Mouse (Mus musculus) right cerebral cortex, postnatal 4 days (tissue): ENCODE measurements around the gene Pafah2.
"Not testable (repeated sequence)": the region's sequence is repeated elsewhere in the genome, so short reads cannot be mapped to it uniquely, and the experiment has no call there.

Experiments used
- DNase-seq: peaks from one replicate; pipeline ENCODE4 v3.0.0-alpha.2; 2022

Pafah2 gene

GRCm38 (mm10) chr4:134374306-134374705, 21.8 kb upstream of the Pafah2 start:
- no peak for DNase-seq

DNA sequence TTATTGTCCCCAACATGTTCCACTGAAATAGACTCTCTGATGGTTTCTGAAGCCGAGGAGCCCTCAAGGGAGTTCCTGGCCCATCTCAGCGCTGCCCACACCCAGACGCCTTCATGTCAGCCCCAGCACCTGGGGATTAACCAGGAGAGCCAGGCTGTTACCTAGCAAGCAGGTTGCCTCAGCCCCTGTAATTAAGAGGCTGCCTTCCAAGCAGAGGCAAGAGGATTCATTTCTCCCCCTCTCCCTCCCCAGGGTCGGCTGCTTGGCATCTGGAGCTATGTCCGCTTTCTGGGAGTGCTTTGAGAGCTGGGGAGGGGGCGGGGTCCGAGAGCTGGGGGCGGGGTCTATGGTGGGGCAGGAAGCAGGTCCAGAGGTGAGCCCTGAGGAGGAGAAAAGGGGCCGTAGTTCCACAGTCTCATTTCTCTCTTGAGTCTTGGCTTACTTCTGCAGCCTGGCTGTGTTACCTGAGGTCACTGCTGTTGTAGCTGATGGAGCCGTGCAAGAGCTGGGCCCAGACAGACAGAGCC, 18.0 kb upstream of the Pafah2 start:
- DNase-seq = no peak

DNA sequence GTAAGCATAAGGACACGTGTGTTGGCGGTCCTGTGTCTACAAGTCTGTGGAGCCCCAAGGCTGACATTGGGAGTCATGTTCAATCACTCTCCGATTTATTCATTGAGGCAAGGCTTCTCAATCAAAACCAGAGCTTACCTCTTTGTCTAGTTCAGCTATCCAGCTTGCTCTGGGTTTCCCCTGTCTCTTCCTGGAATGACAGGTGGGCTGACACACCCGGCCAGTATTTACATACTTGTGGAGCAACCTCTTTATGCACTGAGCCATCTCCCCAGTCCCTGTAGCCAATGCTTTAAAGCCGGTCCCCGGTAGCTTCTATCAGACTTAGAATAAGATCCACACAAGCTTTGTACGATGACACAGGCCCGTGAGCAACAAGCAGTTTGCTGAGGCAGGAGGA, 16.6 kb upstream of the Pafah2 start:
- DNase-seq = no peak

DNA sequence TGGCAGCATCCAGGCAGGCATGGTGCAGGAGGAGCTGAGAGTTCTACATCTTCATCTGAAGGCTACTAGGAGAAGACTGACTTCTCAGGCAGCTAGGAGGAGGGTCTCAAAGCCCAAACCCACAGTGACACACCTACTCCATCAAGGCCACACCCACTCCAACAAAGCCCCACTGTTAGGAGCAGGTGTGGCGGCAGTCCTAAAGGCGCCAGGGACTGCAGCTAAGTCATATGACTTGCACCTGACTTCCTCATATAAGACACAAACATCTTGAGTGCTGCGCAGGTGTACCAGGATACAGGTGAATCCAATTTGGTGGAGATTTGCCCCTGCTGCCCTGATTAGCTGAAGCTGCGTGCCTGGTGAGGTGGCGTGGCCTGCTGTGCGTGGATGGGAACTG, 12.4 kb upstream of the Pafah2 start, which contains the start of gene Extl1:
TSS of gene Extl1 (minus strand) at position 101 of the 400 bp plus-strand sequence.
- DNase-seq = not testable (repeated sequence)

DNA sequence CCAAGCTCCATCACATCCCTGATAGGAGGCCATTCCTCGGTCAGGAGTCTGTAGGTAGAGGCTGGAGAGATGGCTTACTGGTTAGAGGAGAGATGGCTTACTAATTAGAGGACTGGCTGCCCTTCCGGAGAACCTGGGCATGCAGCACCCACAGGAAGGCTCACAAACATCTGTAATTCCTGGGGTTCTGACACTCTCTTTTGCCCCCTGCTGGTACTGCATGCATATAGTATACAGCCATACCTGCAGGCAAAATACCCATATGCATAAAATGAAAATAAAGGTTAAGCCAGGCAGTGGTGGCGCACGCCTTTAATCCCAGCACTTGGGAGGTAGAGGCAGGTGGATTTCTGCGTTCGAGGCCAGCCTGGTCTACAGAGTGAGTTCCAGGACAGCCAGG, 8.9 kb upstream of the Pafah2 start:
- DNase-seq = no peak

DNA sequence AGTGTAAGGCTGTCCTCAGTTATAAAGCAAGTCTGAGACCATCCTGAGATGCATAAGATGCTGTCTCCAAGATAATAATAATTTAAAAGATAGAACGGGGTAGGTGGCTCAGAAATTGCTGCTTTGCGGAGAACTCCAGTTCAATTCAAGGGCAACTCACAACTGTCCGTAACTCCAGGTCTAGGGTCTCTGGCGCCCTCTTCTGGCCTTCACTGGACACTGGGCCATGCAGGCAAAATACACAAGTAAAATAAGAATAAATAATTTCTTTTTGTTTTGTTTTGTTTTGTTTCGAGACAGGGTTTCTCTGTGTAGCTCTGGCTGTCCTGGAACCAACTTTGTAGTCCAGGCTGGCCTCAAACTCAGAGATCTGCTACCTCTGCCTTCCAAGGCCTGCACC, 7.7 kb upstream of the Pafah2 start:
- DNase-seq = peak; percentile 72

DNA sequence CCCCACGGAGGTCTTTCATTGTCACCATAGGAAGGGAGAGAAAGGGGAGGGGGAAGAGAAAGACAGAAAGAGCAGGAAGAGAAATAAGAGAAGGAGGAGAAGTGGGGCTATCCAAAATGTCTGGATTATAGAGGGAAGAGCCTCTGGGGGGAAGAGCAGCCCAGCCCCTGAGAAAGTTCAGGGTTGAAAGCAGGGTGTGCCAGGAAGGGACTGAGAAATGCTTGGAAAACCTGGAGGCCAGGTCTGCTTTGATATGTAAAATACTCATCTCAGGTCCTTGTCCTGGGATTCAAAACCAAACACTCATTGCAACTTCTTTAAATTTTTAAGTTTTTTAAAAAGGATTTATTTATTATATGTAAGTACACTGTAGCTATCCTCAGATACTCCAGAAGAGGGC, 4.5 kb upstream of the Pafah2 start:
- DNase-seq = no peak

- DNase-seq = no peak
Observed at GRCm38 (mm10) chr4:134392595-134392994, 3.5 kb upstream of the Pafah2 start.

- no peak for DNase-seq
Observed at GRCm38 (mm10) chr4:134393026-134393425, 3.1 kb upstream of the Pafah2 start.

DNA sequence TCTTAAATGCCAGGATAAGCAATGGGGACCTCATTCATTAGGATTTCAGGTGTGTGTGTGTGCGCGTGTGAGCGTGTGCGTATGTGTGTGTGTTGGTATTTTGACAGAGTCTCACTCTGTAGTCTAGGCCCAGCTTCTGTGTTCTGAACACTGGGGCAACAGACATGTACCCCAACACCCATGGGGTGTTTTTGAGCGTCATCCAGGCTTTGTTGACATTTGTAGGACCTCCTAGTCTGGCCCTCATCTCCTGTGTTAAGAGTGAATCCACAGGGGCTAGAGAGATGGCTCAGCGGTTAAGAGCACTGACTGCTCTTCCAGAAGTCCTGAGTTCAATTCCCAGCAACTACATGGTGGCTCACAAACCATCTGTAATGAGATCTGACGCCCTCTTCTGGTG, 978 bp upstream of the Pafah2 start:
- no peak for DNase-seq

DNA sequence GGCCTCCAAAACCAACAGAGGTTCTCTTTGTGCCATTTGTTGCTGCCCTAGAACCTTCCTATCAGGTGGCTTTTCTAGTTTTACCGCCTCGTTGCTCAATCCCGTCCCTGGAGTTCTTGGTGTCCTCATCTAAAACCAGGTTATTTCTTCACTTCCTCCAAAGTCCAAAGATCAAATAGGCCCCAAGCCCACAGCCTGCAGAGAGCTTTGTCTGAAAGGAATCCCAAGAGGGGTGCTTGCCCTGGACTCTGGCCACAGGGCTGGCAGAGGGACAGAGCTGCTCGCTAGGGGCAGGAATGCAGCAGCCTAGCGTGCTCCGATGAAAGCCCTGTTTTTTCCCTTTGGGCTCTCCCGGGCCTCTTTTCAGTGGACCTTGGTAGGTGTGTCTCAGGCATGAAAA, 1.0 kb downstream of the Pafah2 start:
- peak; percentile 63 for DNase-seq

GRCm38 (mm10) chr4:134397732-134398131, 1.6 kb downstream of the Pafah2 start:
- no peak for DNase-seq

DNA sequence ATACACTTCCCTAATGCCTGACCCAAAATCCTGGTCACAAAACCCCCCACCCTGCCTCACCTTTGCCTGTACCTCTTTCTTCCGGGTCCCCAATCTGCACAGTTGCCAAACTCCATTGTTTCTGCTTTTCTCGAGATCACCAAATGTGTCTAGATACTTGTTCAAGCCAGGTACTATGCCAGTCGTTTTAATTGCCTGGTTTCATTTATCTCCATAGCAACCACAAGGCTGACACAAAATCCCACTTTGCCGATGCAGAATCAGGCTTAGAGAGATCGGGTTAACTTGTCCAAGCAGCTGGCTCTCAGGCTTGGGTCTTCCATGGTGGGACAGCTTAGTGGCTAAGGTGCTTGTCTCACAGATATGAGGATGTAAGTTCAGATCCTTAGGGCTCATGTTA, 4.1 kb downstream of the Pafah2 start:
- DNase-seq = no peak

DNA sequence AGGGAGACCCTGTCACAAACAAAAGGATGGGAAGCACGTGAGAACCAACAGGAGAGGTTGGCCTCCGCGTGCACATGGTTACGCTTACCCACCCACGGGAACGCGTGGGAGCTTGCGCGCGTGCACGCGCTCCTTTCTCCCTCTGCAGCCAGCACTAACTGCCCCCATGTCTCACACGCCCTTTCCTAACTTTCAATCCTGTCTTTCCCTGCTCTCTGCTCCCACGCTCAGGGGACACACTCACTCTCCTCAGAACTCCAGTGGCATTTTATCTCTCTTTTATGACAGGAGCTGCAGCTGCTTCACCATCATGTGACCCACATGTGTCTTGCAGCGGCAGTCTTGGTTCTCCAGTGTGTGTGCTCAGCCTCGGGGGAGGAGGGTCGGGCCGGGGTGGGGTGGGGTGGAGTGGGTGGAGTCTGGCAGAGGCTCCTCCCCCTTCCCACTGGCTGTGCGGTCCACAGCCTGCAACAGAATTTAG, 5.1 kb downstream of the Pafah2 start:
- DNase-seq = peak; percentile 65

- DNase-seq = no peak
Observed at GRCm38 (mm10) chr4:134401856-134402570, 5.9 kb downstream of the Pafah2 start.

DNA sequence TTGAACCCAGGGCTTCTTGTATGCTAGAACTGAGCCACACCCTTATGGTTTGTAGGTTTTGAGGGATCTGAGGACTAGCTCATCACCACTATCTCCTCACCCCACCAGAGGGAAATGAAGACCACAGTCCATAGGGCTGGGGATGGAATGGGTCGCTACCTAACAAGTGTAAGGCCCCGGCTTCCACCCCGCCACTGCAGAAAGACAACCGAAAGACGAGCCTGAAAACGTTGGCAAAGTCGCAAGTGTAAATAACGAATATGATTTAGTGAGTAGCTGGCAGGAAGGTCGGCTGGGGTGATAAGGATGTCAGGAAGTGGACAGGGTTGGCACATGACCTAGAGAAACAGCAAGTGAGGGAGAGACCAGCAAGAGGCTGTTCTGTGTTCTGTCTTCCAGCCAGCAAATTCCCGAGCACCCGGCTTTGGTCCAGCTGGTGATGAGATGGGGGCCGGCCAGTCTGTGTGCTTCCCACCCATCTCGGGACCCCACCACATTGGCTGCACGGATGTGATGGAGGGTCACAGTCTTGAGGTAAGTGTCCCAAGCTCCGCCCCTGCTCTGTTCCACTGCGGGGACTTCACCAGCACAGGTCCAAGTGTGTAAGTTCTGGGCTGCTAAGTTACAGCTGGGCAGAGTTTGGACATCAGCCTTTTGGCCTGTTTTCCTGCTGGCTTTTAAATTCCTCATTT, 6.6 kb downstream of the Pafah2 start:
- no peak for DNase-seq

DNA sequence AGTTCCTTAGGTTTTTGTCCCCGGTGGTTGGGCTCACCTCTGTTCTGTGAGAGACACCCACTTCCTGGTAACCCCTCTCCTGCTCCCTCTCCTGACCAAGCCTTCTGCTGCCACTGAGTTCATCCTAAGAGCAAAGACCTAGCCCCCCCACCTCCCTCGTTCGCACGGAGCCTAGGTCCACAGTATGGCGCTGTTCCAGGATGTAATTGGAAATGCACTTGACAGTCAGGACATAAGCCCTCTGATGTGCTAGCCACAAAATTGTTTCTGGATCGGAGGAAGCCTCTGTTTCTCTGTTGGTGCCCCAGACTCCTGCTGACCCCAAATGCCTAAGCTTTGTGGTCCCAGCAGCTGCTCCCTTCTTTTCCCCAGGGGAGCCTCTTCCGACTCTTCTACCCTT, 7.6 kb downstream of the Pafah2 start:
- DNase-seq = no peak

DNA sequence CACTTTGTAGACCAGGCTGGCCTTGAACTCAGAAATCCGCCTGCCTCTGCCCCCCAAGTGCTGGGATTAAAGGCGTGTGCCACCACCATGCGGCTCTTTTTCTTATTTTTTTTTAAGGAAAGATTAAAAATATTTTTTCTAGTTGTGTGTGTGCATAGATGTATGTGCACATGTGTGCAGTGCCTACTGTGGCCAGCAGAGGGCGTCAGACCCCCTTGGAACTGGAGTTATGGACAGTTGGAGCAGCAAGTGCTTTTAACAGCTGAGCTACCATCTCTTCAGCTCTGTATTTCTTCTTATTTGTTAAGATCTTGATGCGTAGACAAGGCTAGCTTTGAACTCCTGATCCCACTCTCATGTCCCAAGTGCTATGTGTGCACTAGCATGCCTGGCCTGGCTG, 13.2 kb downstream of the Pafah2 start:
- peak; percentile 63 for DNase-seq

DNA sequence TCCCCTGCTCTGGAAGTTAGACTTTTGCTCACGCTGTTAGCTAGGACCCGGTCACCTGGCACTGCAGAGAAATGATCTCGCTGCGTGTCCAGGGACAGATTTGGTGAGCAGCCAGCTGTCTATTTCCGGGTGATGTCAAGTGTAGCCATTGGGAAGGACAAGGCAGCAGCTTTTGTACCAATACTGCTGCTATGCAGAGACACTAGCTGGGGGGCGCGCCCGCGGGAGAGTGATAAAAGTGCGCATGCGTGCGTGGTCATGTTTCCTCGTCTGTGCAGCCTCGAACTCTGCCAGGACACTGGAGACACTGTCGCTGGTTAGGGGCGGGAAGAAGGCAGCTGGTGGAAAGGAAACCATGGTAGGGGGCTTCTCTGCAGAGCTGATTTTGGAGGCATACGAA, 20.1 kb downstream of the Pafah2 start:
- DNase-seq = peak; percentile 42

GRCm38 (mm10) chr4:134416602-134417001, 20.5 kb downstream of the Pafah2 start:
- no peak for DNase-seq

- no peak for DNase-seq
Observed at GRCm38 (mm10) chr4:134417111-134417510, 21.0 kb downstream of the Pafah2 start.

DNA sequence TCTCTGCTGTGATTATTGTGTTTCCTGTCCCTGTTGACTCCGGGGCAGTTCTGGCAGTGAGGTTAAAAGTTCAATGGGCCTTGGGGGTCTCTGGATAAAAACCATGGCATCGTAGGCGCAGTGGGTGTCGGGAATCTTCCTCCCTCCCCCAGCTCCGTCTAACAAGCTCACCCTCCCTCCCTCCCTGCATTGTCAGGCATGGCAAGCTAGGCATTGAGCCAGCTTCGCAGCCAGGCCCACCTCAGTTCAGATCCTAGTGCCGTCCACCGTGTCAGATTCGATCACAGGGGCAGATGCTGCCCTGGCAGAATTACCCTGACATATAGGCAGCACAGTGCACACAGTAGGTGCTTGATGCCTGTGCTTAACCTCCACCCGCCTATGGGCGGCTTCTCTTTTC, 25.9 kb downstream of the Pafah2 start:
- DNase-seq = no peak

- no peak for DNase-seq
Observed at GRCm38 (mm10) chr4:134423949-134424348, 27.8 kb downstream of the Pafah2 start.

- no peak for DNase-seq
Observed at GRCm38 (mm10) chr4:134425088-134425487, 29.0 kb downstream of the Pafah2 start.
